Mouse (Mus musculus) retina, postnatal 1 day (tissue): ENCODE results near the gene Smim20.

Source experiments
- DNase-seq: peaks from one replicate; pipeline ENCODE4 v3.0.0-alpha.2; 2012

Gene Smim20

DNA sequence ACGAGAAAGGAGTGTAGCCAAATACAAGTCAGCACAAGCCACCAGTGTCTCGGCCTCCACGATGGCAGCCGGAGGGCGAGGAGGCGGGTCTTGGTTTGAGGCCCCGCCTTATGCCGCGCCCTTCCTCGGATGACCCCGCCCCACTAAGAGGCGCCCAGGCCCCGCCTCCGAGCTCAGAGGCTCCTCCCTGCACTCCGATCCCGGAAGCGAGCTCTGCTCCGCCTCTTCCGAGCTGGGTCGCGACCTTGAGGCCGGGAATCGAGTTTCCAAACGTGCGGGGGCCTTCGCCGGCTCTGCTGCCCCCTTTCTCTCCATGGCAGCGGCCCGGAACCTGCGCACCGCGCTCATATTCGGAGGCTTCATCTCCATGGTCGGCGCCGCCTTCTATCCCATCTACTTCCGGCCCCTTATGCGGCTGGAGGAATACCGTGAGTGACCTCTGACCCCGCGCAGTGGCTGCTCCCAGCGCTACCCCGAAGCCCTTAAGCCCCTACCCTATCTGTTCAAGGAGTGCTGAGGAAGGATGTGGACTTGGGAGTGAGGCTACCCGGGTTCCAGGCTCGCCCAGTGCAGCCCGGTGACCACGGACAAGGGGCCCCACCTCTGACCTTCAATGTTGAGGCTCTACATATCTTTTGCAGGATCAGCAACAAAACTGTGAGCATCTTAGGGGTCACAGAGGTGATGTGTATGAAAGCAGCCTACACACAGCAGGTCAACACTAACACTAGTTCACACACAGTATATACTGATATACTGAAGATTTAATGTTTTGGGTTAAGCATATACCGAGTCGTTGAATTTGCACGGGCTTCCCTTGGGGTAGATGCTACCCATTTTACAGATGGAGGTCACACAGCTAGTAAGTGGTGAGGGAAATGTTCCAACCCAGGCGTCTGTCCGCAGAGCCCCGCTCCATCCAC is at the start of gene Smim20:
Gene Smim20, plus strand, starts transcription at position 153 of the 923 bp plus-strand sequence.
- peak; percentile 91 for DNase-seq

- DNase-seq, result no peak
These were observed 41.4 kb upstream of the Smim20 start for GRCm38 (mm10) chr5:53225434-53225833.

GRCm38 (mm10) chr5:53230560-53230959 is 36.3 kb upstream of the Smim20 start:
- DNase-seq, result no peak

DNA sequence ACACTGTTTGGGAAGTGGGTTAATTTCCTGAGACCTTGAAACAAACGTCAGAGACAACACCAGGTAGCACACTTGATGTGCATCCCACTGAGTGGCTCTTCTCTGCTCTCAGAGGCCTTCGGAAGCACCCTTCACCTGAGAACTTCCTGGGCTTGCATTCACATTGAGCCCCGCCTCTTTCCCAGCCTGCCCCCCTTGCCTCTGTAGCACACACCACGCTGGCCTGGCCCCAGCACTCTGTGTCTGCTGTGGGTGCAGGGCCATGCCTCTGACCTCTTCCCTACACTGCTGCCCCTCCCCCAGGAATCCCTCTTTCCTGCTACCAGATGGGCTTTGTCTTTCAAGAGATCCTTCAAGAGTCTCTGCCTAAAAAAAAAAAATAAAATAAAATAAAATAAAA is 31.3 kb upstream of the Smim20 start:
- DNase-seq, result no peak

DNA sequence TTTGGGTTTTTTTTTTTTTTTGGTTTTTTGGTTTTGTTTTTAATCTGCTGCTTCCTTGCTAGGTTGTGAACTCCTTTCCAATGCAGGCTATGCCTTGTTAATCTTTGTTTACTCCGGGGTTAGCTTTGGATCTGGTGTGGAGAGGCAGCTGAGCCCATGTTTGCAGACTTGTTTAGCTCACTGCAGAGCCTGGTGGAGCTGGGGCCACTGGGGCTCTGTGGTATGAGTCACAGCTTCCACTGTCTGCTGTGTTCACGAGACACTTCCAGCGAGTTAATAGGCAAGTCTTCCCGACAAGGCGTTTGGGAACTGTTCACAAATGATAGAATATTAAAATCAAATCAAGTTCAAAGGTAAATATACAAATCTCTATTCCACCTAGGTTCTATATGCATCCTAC is 30.7 kb upstream of the Smim20 start:
- no peak for DNase-seq

- DNase-seq, result no peak
These were observed 30.1 kb upstream of the Smim20 start for GRCm38 (mm10) chr5:53236749-53237148.

DNA sequence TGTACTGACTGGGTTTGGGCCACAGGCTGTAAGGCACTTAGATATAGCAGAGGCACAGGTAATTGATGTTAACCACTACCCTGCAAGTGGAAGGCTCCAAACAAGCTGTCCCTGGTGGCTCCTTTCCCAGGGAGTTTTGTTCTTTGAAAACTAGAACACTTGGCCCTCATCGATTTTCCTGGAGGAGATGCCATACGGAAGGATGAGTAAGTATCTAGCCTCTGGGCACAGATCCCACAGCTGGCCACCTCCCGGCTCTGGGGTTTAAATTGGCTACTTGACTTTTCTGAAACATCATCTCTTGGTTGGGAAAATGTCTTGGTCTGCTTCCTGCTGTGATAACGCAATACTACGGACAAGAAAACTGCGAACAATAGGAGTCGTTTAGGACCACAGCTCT is 28.1 kb upstream of the Smim20 start:
- DNase-seq, result no peak

DNA sequence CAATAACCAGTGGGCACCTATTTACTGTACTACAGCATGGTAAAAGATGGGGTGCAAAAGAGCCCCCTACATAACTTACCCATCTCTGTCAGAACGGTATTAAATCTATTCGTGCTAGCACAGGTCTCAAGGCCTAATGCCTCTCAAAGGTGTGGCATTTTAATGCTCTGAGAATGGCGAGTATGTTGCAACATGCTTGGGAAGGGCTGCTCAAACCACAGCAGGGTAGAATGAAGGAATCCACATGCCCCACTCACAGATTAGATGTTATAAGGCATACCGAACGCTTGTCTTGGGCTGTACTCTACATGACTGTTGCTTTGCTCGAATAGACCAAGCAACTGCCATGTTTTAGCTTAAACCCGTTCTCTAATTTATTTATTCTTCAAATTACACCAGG is 27.7 kb upstream of the Smim20 start:
- no peak for DNase-seq

DNA sequence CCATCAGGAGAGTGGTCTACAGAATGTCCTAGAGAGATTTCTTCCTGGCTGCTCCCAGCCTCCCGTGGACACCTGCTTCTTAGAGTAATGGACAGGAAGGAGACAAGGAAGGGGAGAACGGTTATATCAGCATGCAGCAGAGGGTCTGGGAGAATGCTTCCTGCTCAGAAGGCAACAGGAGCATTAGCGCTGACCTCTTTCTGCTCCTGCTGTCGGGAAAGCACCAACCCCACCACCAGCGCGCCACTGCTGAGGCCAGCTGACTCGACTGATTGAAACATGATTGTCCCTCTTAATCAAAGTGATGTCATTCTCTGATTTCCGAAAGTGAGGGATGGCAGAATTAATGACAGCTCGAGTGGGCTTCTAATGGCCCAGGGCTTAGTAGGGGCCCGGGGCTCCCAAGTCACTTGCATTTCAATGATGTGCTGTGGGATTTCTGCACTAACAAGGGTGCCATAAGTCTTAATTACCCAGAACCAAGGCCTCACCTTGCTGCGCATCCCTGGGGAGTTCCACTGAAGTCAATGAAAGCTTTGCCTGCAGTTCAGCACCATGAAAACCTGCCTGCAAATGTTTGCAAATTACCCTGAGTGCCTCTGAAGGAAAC is 26.9 kb upstream of the Smim20 start:
- peak; percentile 45 for DNase-seq

DNA sequence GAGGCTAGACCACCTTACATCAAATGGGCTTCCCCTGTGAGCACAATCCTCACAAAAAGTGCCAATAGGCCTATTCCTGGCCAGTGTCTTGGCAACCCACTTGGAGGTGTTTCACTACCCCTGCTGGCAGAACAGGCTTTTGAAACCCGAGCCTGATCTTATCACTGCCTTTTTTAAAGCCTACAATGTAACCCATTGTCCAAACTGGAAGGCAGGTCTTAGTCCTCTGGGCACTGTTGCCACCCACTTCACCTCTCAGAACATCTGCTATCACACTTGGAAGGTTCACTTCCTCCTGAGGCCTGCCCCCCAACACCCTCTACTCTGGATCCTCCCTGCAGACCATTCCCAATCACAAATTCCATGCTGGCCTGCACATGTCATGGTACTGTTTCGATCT is 25.8 kb upstream of the Smim20 start:
- DNase-seq, result no peak

- no peak for DNase-seq
These were observed 24.9 kb upstream of the Smim20 start for GRCm38 (mm10) chr5:53241963-53242362.

- no peak for DNase-seq
These were observed 23.9 kb upstream of the Smim20 start for GRCm38 (mm10) chr5:53242865-53243499.

DNA sequence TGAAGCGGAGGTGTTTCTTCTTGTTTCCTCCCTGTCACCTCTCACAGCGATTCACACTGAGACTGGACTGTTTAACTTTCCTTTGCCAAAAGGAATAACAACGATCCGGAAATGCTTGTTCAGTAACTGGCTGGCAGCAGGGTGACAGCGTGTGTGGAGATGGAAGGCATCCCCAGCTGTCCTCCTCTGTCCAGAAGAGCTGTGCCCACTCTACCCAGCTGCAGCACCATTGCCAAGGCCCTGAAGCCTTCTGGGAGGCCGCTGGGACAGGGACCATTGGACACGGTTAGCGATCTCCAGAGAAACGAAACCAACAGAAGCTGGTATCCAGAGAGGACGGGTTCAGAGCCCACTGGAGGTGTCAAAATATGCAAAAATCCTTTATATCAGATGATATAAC is 22.9 kb upstream of the Smim20 start:
- no peak for DNase-seq

DNA sequence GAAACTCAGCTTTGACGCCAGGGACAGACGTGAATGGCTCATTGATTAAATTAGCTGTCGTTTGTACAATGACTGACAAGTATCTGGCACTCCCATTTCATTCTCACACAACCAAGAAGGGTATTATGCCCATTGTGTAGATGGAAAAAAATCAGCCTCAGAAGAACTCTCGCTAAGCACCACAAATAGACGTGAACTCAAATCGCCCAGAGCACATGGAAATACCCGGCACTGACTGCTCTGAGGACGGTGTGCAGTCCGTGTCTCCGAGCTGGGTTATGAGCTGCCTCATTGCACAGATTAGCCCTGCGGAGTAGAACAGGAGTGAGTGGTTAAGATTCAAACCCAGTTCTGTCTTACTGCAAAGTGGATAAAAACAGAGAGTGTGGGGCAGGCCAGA is 18.4 kb upstream of the Smim20 start:
- no peak for DNase-seq

- peak; percentile 78 for DNase-seq
These were observed 17.3 kb upstream of the Smim20 start for GRCm38 (mm10) chr5:53249431-53250061.

- DNase-seq, result no peak
These were observed 12.7 kb upstream of the Smim20 start for GRCm38 (mm10) chr5:53254154-53254553.

DNA sequence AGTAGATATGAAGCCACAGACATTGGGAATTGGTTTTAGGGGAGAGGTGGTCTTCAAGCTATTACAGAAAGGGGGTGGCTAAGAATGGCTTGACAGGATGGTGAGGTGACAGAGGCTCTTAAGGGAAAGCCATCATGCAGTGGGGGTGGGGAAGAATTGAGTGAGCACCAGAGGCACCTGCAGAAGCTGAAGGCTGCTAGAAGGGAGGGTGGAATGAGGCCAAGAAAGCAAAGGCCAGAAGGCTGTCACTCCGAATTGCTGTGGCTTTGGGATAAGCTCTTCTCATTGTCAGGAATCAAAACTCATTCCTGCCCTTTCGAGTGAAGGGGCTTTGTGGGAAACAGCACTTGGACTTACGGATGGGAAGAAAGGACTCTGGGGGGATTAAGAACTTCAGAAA is 12.1 kb upstream of the Smim20 start:
- DNase-seq, result no peak

DNA sequence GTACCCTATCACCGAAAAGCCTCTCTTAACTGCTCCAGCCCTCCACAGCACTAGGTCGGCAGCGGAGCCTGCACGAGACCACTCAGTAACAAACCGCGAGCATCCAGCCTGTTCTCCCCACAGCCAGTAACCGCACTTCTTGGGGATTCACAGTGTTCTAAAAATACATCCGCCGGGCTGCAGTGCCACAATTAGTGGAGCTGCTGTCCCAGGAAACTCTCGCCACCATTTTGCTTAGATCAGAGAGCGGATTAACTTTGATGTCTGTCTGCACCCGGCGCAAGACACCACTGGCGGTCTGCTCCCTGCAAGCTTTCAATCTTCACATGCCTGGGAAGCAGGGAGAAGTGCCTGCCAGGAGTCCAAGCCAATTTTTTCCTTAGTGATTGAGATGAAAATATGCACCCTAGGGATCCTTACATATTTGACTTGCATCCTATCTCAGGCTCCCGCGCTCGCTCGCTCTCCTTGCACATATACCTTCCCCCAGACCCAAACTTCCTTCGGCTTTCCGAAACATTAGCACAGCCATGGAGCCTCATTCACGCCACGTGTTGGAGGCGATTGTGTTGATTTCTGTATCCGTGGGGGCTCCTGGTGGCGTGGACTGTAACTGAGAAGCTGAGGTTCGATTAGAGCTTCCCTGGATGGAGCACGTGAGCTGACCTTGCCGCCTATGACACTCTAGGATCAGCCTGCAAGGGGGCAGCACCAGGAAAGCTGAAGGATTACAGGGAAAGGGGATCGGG is 8.7 kb upstream of the Smim20 start:
- DNase-seq, result peak; percentile 75

GRCm38 (mm10) chr5:53259894-53260293 is 7.0 kb upstream of the Smim20 start:
- DNase-seq, result no peak

- no peak for DNase-seq
These were observed 4.9 kb upstream of the Smim20 start for GRCm38 (mm10) chr5:53261999-53262398.

DNA sequence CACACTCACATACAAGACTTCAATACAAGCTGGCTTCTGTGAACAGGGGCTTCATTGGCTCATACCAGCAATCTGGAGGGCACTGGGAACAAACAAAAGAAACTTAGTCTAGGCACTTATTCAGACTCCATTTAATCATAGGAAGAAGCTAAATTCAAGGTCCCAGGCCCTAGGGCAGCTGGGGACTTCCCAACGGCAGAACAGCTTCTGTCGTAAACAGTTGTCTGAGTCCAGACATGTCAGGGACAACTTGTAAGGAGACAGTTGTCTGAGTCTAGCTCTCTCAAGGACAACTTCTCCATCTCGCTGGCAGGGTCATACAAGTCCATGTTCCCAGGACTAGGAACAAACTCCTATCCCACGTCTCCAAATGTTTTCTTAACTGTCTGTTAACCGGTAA is 2.8 kb upstream of the Smim20 start:
- no peak for DNase-seq

DNA sequence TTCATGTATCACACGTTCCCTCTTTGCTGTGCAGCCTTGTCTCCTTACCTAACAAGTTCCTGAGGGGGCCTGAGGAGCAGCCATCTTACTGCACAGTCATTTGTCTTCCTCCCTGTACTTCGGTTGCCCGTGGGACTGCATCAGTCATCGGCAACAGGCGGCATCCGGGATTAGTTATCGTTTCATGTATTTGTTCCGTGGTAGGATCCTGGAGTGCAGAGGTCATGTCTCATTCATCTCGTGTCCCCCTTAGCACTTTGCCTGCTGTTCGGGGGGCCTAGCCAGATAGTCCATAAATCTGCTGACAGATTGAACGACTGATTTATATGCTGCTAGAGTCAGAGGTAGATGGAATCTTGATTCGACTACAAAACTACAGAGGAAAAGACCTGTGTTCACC is 1.1 kb upstream of the Smim20 start:
- DNase-seq, result no peak

GRCm38 (mm10) chr5:53266181-53266580 is 702 bp upstream of the Smim20 start:
- no peak for DNase-seq
